Mouse (Mus musculus) liver, adult 2 months (tissue): ENCODE measurements around the gene Olfr1442.

Experiments used
- CTCF ChIP-seq: fragments of 200-500 bp; IDR thresholded peaks from 2 replicates; pipeline ENCODE4 v1.5.1; 2011; ENCODE audit warnings: low read depth, low read length, control low read depth
- POLR2A ChIP-seq: fragments of 200-500 bp; IDR thresholded peaks from 2 replicates; pipeline ENCODE4 v1.6.1; 2011; ENCODE audit warnings: low read length, control low read depth; ENCODE audit not compliant: insufficient read depth; ENCODE audit errors: extremely low read depth

GRCm38 (mm10) chr19:12636863-12637262 lies 33.4 kb upstream of the Olfr1442 start:
- TF ChIP-seq POLR2A: no peak
- TF ChIP-seq CTCF: no peak
